Mouse (Mus musculus) heart, postnatal 0 days (tissue): ENCODE results near the gene Doc2g. TPM values are rescaled to one million over a fixed set of nuclear protein-coding genes. Genes with fewer than 3 reads are reported as not detected.

Source experiments
- ATAC-seq: fragments of 200-750 bp; cut with Nextera tagmentation; 2 replicates; pipeline ENCODE4 v1.8.0; 2017; ENCODE audit warnings: low read depth, moderate number of reproducible peaks, moderate library complexity; ENCODE audit not compliant: insufficient read depth
- DNase-seq: peaks from one replicate; pipeline ENCODE4 v3.0.0-alpha.2; 2016; ENCODE audit warnings: low spot score
- H3K27ac ChIP-seq: fragments of 300-500 bp; sonication (generic); 2 replicates; pipeline ENCODE4 v1.5.1; 2014; ENCODE audit warnings: low read depth, mild to moderate bottlenecking
- H3K27me3 ChIP-seq: fragments of 300-500 bp; sonication (generic); 2 replicates; pipeline ENCODE4 v1.6.1; 2014; ENCODE audit warnings: low read length, mixed read lengths; ENCODE audit not compliant: control insufficient read depth, insufficient read depth
- H3K36me3 ChIP-seq: fragments of 300-500 bp; sonication (generic); replicated peaks from 2 replicates; pipeline ENCODE4 v1.6.1; 2014; ENCODE audit warnings: low read length, mixed read lengths; ENCODE audit not compliant: control insufficient read depth, insufficient read depth
- H3K4me1 ChIP-seq: fragments of 300-500 bp; sonication (generic); 2 replicates; pipeline ENCODE4 v1.6.1; 2014; ENCODE audit warnings: antibody characterized with exemption; ENCODE audit not compliant: control insufficient read depth, insufficient read depth
- H3K4me2 ChIP-seq: fragments of 300-500 bp; sonication (generic); 2 replicates; pipeline ENCODE4 v1.6.1; 2014; ENCODE audit warnings: low read depth, mild to moderate bottlenecking, low read length, moderate library complexity
- H3K4me3 ChIP-seq: fragments of 300-500 bp; sonication (generic); 2 replicates; pipeline ENCODE4 v1.5.1; 2014; ENCODE audit warnings: low read depth, low read length
- H3K9ac ChIP-seq: fragments of 300-500 bp; sonication (generic); replicated peaks from 2 replicates; pipeline ENCODE4 v1.6.1; 2014; ENCODE audit warnings: low read depth, low read length, mixed read lengths
- H3K9me3 ChIP-seq: fragments of 300-500 bp; sonication (generic); replicated peaks from 2 replicates; pipeline ENCODE4 v1.6.1; 2016; ENCODE audit warnings: low read length; ENCODE audit not compliant: control insufficient read depth
- CTCF ChIP-seq: IDR thresholded peaks from 2 replicates; pipeline ENCODE4 v1.5.1; 2016; ENCODE audit warnings: antibody characterized with exemption, control low read depth, low read depth
- EP300 ChIP-seq: IDR thresholded peaks from 2 replicates; pipeline ENCODE4 v1.6.1; 2016; ENCODE audit warnings: antibody characterized with exemption, low read depth
- WGBS: fragments of 180-500 bp; shearing (Covaris S2); extraction: QIAGEN DNeasy Blood & Tissue Kit; methylation state at CpG from one replicate; pipeline ENCODE4 v1.1.7; 2014; 5-methylcytosine and 5-hydroxymethylcytosine counted together
- polyA plus RNA-seq: library from polyadenylated mRNA; unstranded; fragments of >200 nt; fragmentation: Nextera tagmentation; extraction: Ambion mirVana; gene quantifications from 2 replicates; pipeline ENCODE4 v1.2.1, GENCODE M21; 2015
- total RNA-seq: library from RNA; depleted of rRNA; stranded (reverse); fragments of >200 nt; gene quantifications from 2 replicates; pipeline ENCODE4 v1.2.3, GENCODE M21; 2014; ENCODE audit warnings: low replicate concordance

Gene Doc2g
- total and polyA plus RNA-seq, 2 experiments from 2014 or later = 116 to 202 TPM

GRCm38 (mm10) chr19:4000119-4000900 is 2.8 kb upstream of the Doc2g start, which contains the start of the genes Nudt8 and Gm49405:
Gene Nudt8, plus strand, starts transcription at chr19:4000580.
Gene Gm49405, plus strand, starts transcription at chr19:4000626.
- ATAC-seq (peak; percentile 84), DNase-seq (peak; percentile 98)
- TF ChIP-seq CTCF = peak; percentile 76
- TF ChIP-seq EP300 = no peak
- Histone ChIP-seq H3K27me3 (no peaks in the 10 kb centered on the region), H3K9me3 (no peaks in the 10 kb centered on the region), H3K9ac (peak within 1 kb of the TSS; percentile 54), H3K27ac (peak within 1 kb of the TSS; percentile 95), H3K4me2 (peak within 1 kb of the TSS; percentile 74), H3K4me1 (peaks cover 39% of the 10 kb centered on the region), H3K4me3 (peak within 1 kb of the TSS; percentile 67), H3K36me3 (no peaks in the 10 kb centered on the region)
- WGBS = under 1% methylated on average over 61 of the region's 64 CpGs

- TF ChIP-seq CTCF = no peak
- TF ChIP-seq EP300 = no peak
- Histone ChIP-seq H3K4me2 (peak overlapping the region; percentile 74), H3K27me3 (no peaks in the 10 kb centered on the region), H3K4me1 (peaks cover 39% of the 10 kb centered on the region), H3K9ac (peak overlapping the region; percentile 54), H3K4me3 (peak overlapping the region; percentile 67), H3K36me3 (peaks cover 4% of the 10 kb centered on the region; the same call in 1 of the 2 replicates), H3K9me3 (no peaks in the 10 kb centered on the region), H3K27ac (peak overlapping the region; percentile 95)
- no peak for ATAC-seq
- no peak for DNase-seq
- 18% methylated on average over 17 of the region's 17 CpGs for WGBS
Measured at GRCm38 (mm10) chr19:4000949-4001525, 2.1 kb upstream of the Doc2g start.

GRCm38 (mm10) chr19:4001752-4002151 is 1.4 kb upstream of the Doc2g start:
- no peaks in the 10 kb centered on the region for H3K27me3 ChIP-seq
- 61% methylated on average over 5 of the region's 5 CpGs for WGBS
- ATAC-seq = no peak
- DNase-seq = no peak
- no peak for TF ChIP-seq CTCF
- TF ChIP-seq EP300 = no peak
- peaks cover 11% of the 10 kb centered on the region for H3K36me3 ChIP-seq
- no peak overlapping the region for H3K9ac ChIP-seq
- H3K4me1 ChIP-seq = peaks cover 39% of the 10 kb centered on the region
- no peaks in the 10 kb centered on the region for H3K9me3 ChIP-seq
- no peak overlapping the region for H3K4me3 ChIP-seq
- H3K27ac ChIP-seq = peak overlapping the region; percentile 95
- H3K4me2 ChIP-seq = no peak overlapping the region

- Histone ChIP-seq H3K4me1 (peaks cover 39% of the 10 kb centered on the region), H3K4me3 (peak overlapping the region; percentile 25), H3K36me3 (peaks cover 30% of the 10 kb centered on the region), H3K9me3 (no peaks in the 10 kb centered on the region), H3K27ac (peak overlapping the region; percentile 85), H3K4me2 (peak overlapping the region; percentile 49), H3K27me3 (no peaks in the 10 kb centered on the region), H3K9ac (peak overlapping the region; percentile 31; the same call in 1 of the 2 replicates)
- 54% methylated on average over 12 of the region's 12 CpGs for WGBS
- TF ChIP-seq CTCF (no peak), EP300 (no peak)
- no peak for ATAC-seq
- no peak for DNase-seq
Measured at GRCm38 (mm10) chr19:4003641-4004040, 528 bp downstream of the Doc2g start.

- 66% methylated on average over 15 of the region's 15 CpGs for WGBS
- Histone ChIP-seq H3K9ac (peak overlapping the region; percentile 12; the same call in 1 of the 2 replicates), H3K4me3 (peak overlapping the region; percentile 25; the same call in 1 of the 2 replicates), H3K27ac (peak overlapping the region; percentile 33; the same call in 1 of the 2 replicates), H3K27me3 (no peaks in the 10 kb centered on the region), H3K9me3 (no peaks in the 10 kb centered on the region), H3K36me3 (peaks cover 37% of the 10 kb centered on the region), H3K4me1 (peaks cover 39% of the 10 kb centered on the region), H3K4me2 (peak overlapping the region; percentile 49)
- no peak for ATAC-seq
- TF ChIP-seq CTCF = no peak
- no peak for TF ChIP-seq EP300
- no peak for DNase-seq
Measured at GRCm38 (mm10) chr19:4004331-4004730, 1.2 kb downstream of the Doc2g start.
